Mouse (Mus musculus) midbrain, postnatal 0 days (tissue): Measurements from ENCODE around the gene Krtap3-2. TPM values are rescaled to one million over a fixed set of nuclear protein-coding genes. Genes with fewer than 3 reads are reported as not detected.
A peak's percentile ranks its signal among the peaks of the same experiment; 100 is the strongest.

Experiments
- ATAC-seq: fragments of 200-750 bp; cut with Nextera tagmentation; 2 replicates; pipeline ENCODE4 v1.8.0; 2017; ENCODE audit warnings: moderate number of reproducible peaks, mild to moderate bottlenecking, moderate TSS enrichment, moderate library complexity; ENCODE audit not compliant: low FRiP score
- DNase-seq: peaks from one replicate; pipeline ENCODE4 v3.0.0-alpha.2; 2015; ENCODE audit warnings: low spot score
- H3K27ac ChIP-seq: fragments of 300-500 bp; sonication (generic); 2 replicates; pipeline ENCODE4 v1.5.1; 2014; ENCODE audit warnings: low read depth, mild to moderate bottlenecking, low read length, mixed read lengths
- H3K27me3 ChIP-seq: fragments of 300-500 bp; sonication (generic); 2 replicates; pipeline ENCODE4 v1.6.1; 2014; ENCODE audit warnings: low read length, control low read depth, mixed read lengths; ENCODE audit not compliant: insufficient read depth
- H3K36me3 ChIP-seq: fragments of 300-500 bp; sonication (generic); 2 replicates; pipeline ENCODE4 v1.6.1; 2014; ENCODE audit warnings: low read length, control low read depth, mixed read lengths; ENCODE audit not compliant: insufficient read depth
- H3K4me1 ChIP-seq: fragments of 300-500 bp; sonication (generic); 2 replicates; pipeline ENCODE4 v1.6.1; 2014; ENCODE audit warnings: mild to moderate bottlenecking, control low read depth, antibody characterized with exemption, low read length, mixed read lengths; ENCODE audit not compliant: insufficient read depth
- H3K4me2 ChIP-seq: fragments of 300-500 bp; sonication (generic); 2 replicates; pipeline ENCODE4 v1.6.1; 2014; ENCODE audit warnings: low read depth, mild to moderate bottlenecking, low read length, mixed read lengths; ENCODE audit not compliant: poor library complexity, severe bottlenecking
- H3K4me3 ChIP-seq: fragments of 300-500 bp; sonication (generic); 2 replicates; pipeline ENCODE4 v1.5.1; 2014; ENCODE audit warnings: low read depth, mild to moderate bottlenecking, low read length, moderate library complexity
- H3K9ac ChIP-seq: fragments of 300-500 bp; sonication (generic); replicated peaks from 2 replicates; pipeline ENCODE4 v1.6.1; 2014; ENCODE audit warnings: mild to moderate bottlenecking, low read length, moderate library complexity, mixed read lengths; ENCODE audit not compliant: poor library complexity, severe bottlenecking
- H3K9me3 ChIP-seq: fragments of 300-500 bp; sonication (generic); 2 replicates; pipeline ENCODE4 v1.6.1; 2016; ENCODE audit warnings: low read length, control low read depth
- CTCF ChIP-seq: IDR thresholded peaks from 2 replicates; pipeline ENCODE4 v1.5.1; 2016; ENCODE audit warnings: antibody characterized with exemption, mild to moderate bottlenecking
- WGBS: fragments of 180-500 bp; shearing (Covaris S2); extraction: QIAGEN DNeasy Blood & Tissue Kit; methylation state at CpG from one replicate; pipeline ENCODE4 v1.1.7; 2014; 5-methylcytosine and 5-hydroxymethylcytosine counted together
- polyA plus RNA-seq: library from polyadenylated mRNA; unstranded; fragments of >200 nt; fragmentation: Nextera tagmentation; extraction: Ambion mirVana; gene quantifications from 2 replicates; pipeline ENCODE4 v1.2.1, GENCODE M21; 2015
- total RNA-seq: library from RNA; depleted of rRNA; stranded (reverse); fragments of >200 nt; gene quantifications from 2 replicates; pipeline ENCODE4 v1.2.3, GENCODE M21; 2014

Krtap3-2 gene
- total and polyA plus RNA-seq, 2 experiments from 2014 or later = not detected

- Histone ChIP-seq H3K4me1 (no peaks in the 10 kb centered on the region), H3K4me3 (no peak overlapping the region), H3K27me3 (no peaks in the 10 kb centered on the region), H3K4me2 (no peak overlapping the region), H3K27ac (no peak overlapping the region), H3K36me3 (no peaks in the 10 kb centered on the region), H3K9me3 (no peaks in the 10 kb centered on the region), H3K9ac (no peak overlapping the region)
- WGBS = 84% methylated on average over 6 of the region's 6 CpGs
- no peak for TF ChIP-seq CTCF
- no peak for DNase-seq
- no peak for ATAC-seq
Measured at GRCm38 (mm10) chr11:99581564-99581963, 24.9 kb upstream of the Krtap3-2 start.

GRCm38 (mm10) chr11:99581051-99581450 is 24.4 kb upstream of the Krtap3-2 start:
- Histone ChIP-seq H3K4me3 (no peak overlapping the region), H3K4me2 (no peak overlapping the region), H3K27me3 (no peaks in the 10 kb centered on the region), H3K9me3 (no peaks in the 10 kb centered on the region), H3K36me3 (no peaks in the 10 kb centered on the region), H3K27ac (no peak overlapping the region), H3K4me1 (no peaks in the 10 kb centered on the region), H3K9ac (no peak overlapping the region)
- DNase-seq = no peak
- no peak for ATAC-seq
- 95% methylated on average over 5 of the region's 5 CpGs for WGBS
- TF ChIP-seq CTCF = no peak

DNA sequence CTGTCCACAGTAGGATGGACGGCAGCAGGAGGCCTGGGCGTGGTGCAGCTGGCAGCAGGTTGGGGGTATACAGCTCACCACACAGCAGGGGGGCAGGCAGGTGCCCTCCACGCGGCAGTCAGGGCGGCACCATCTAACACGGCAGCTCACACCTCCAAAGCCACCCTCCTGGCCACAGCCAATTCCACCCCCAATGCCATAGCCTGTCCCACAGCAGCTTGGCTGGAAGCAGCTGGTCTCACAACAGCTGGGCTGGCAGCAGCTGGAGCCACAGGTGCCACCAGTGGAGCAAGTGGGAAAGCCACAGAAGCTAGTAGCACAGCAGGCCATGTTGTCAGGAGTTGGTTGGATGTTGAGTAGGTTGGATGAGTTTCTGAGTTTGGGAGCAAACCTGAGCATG is 24.0 kb upstream of the Krtap3-2 start, which contains the start of gene Krtap1-5:
Krtap1-5 (minus strand) TSS at position 381 of the 400 bp plus-strand sequence.
- no peaks in the 10 kb centered on the region for H3K4me1 ChIP-seq
- H3K4me3 ChIP-seq = no peak within 1 kb of the TSS
- no peak within 1 kb of the TSS for H3K9ac ChIP-seq
- DNase-seq (no peak), ATAC-seq (no peak)
- WGBS = 82% methylated on average over 6 of the region's 6 CpGs
- H3K36me3 ChIP-seq = no peaks in the 10 kb centered on the region
- no peaks in the 10 kb centered on the region for H3K9me3 ChIP-seq
- no peak within 1 kb of the TSS for H3K4me2 ChIP-seq
- no peak for TF ChIP-seq CTCF
- H3K27ac ChIP-seq = no peak within 1 kb of the TSS
- H3K27me3 ChIP-seq = no peaks in the 10 kb centered on the region

- 5% methylated on average over 7 of the region's 7 CpGs for WGBS
- TF ChIP-seq CTCF = peak; percentile 86
- Histone ChIP-seq H3K9me3 (no peaks in the 10 kb centered on the region), H3K4me1 (no peaks in the 10 kb centered on the region), H3K4me3 (no peak overlapping the region), H3K27me3 (no peaks in the 10 kb centered on the region), H3K27ac (no peak overlapping the region), H3K9ac (no peak overlapping the region), H3K36me3 (no peaks in the 10 kb centered on the region), H3K4me2 (peak overlapping the region; percentile 25; the same call in 1 of the 2 replicates)
- ATAC-seq = no peak
- DNase-seq = peak; percentile 78
Measured at GRCm38 (mm10) chr11:99574106-99574505, 17.5 kb upstream of the Krtap3-2 start.

- no peak overlapping the region for H3K9ac ChIP-seq
- H3K4me2 ChIP-seq = no peak overlapping the region
- H3K4me1 ChIP-seq = no peaks in the 10 kb centered on the region
- H3K4me3 ChIP-seq = no peak overlapping the region
- no peak overlapping the region for H3K27ac ChIP-seq
- H3K27me3 ChIP-seq = no peaks in the 10 kb centered on the region
- H3K36me3 ChIP-seq = no peaks in the 10 kb centered on the region
- no peak for DNase-seq
- no peaks in the 10 kb centered on the region for H3K9me3 ChIP-seq
- ATAC-seq = no peak
- 15% methylated on average over 4 of the region's 4 CpGs for WGBS
- no peak for TF ChIP-seq CTCF
Measured at GRCm38 (mm10) chr11:99573164-99573563, 16.5 kb upstream of the Krtap3-2 start.

DNA sequence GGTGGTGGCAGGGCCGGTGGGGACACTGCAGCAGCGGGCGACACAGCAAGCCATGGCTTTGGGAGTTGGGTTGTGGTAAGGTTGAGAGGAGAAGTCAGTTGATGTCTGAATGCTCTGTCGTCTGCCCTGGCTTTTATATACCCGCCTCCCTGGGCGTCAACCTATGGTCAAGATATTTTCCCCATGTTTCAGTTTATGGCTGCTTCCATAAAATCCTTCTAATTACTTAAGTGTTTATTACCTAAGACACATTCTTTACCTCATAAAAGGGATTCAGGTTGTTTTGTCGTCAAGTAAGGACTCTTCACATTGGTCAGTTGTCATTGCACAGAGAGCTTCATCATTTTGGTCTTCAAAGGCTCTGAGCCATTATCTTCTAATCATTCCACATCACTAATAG is 9.9 kb upstream of the Krtap3-2 start, which contains the start of gene Krtap3-1:
Krtap3-1 (minus strand) TSS at position 101 of the 400 bp plus-strand sequence.
- H3K27ac ChIP-seq = no peak within 1 kb of the TSS
- no peak for TF ChIP-seq CTCF
- no peak within 1 kb of the TSS for H3K9ac ChIP-seq
- ATAC-seq = no peak
- H3K4me2 ChIP-seq = no peak within 1 kb of the TSS
- no peaks in the 10 kb centered on the region for H3K36me3 ChIP-seq
- H3K4me3 ChIP-seq = no peak within 1 kb of the TSS
- no peaks in the 10 kb centered on the region for H3K27me3 ChIP-seq
- H3K4me1 ChIP-seq = no peaks in the 10 kb centered on the region
- H3K9me3 ChIP-seq = no peaks in the 10 kb centered on the region
- 97% methylated on average over 7 of the region's 7 CpGs for WGBS
- no peak for DNase-seq
